Mouse (Mus musculus) C2C12 (cell line): Measurements from ENCODE around the gene Rsrc1.

Source experiments
- CTCF ChIP-seq: IDR thresholded peaks from one replicate; pipeline ENCODE4 v1.5.1; 2011; ENCODE audit not compliant: control insufficient read depth, insufficient read depth, insufficient read length
- MAX ChIP-seq: IDR thresholded peaks from one replicate; pipeline ENCODE4 v1.6.1; 2011; ENCODE audit warnings: mild to moderate bottlenecking, control low read depth
- MYOD1 ChIP-seq: IDR thresholded peaks from one replicate; pipeline ENCODE4 v1.6.1; 2011; ENCODE audit warnings: low read depth; ENCODE audit not compliant: control insufficient read depth, insufficient read length
- USF1 ChIP-seq: IDR thresholded peaks from one replicate; pipeline ENCODE4 v1.6.1; 2011; ENCODE audit warnings: low read depth, mild to moderate bottlenecking, control low read depth, moderate library complexity

DNA sequence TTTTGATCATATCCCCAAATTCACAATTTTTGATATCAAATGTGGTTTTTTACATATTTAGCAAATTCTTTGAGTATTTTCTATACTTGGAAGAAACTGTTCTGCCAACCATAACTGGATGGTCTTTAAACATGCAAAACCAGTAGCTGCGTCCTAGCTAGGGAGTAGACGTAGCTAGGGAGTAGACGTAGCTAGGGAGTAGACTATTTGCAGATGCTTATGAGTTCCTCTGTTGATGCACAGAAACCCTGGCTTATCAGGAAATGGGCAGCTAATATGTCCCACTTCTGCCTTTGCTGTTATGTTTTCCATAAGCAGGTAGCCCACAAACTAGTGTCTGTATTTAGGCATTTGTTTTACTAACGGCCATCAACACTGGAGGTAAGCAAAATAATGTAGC lies 298.6 kb downstream of the Rsrc1 start:
- no peak for TF ChIP-seq USF1
- no peak for TF ChIP-seq CTCF
- TF ChIP-seq MAX = no peak
- TF ChIP-seq MYOD1 = no peak
